Mouse (Mus musculus) urinary bladder, postnatal 14 days (tissue): ENCODE results near the gene Esrrb.

Source experiments
- DNase-seq: peaks from one replicate; pipeline ENCODE4 v3.0.0; 2021; ENCODE audit warnings: low spot score

Esrrb gene

DNA sequence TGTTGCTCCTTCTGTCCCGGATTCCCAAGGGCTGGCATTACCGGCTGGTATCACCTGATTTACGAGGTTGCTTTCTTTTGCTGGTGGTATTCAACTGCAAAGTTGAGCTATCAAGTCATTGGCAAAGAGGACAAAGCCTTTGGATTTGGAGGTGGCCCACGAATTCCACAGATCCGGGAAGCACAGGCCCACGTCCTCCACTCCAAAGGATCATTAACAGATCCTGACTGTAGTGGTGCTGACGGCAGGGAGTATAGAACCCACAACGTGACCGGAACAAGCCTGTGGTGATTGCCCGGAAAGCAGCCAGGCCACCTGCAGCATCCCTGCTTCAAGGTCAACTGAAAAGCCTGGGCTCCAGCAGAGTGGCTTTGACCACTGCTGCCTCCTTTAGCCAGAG is 140.8 kb downstream of the Esrrb start:
- no peak for DNase-seq

DNA sequence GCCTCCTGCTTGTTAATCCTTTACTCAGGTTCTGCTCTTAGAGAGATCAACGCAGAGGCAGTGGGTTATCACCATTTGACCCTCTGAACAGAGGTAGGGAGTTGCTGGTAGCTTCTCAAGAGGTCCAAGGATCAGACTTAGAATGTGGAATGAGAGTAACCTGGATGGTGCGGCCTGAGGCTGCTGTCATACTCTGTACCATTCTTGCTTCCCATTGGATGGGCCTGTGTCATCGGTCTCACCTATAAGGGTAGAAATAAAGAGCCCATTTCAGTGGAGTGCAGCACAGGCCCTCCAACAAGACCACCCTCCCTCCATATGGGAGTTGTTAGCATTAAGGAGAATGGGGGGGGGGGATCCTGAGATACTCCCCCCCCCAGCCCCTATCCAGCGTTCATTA is 143.0 kb downstream of the Esrrb start:
- no peak for DNase-seq

DNA sequence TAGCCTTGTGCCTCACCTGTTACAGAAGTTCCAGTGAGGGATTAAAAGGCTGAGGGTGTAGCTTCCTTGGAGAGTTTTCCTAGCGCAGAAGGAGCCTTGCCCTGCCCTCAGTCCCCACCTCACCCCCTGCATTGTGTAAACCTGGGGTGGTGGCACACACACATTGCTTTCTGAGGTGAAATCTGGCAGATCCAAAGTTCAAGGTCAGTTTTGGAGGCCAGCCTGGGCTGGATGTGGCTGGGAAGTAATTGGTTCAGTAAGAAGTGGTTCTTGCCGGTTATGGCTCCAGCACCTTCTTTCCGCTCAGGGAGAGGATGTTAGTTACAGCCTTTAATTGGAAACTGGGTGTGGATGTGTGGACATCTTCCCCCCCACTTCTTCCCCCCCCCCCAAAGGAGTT is 143.4 kb downstream of the Esrrb start:
- DNase-seq = no peak

DNA sequence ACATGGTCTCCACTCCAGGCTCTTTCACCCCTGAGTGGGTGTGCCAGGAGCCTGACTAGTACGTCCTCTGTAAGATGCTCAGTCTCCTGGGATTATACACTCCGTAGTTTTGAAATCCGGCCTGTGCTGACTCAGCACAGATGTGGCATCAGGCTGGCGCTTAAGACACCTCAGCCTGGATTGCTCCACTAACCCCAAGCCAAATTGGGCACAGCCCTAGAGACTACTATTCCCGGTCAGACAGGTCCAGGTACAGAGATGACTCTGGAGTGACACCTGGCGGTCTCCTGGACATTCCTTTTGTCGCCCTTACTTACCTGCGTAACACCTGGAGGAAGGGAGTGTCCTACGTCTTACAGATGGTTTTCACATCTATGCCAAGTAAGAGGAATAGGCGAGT is 146.8 kb downstream of the Esrrb start:
- no peak for DNase-seq

DNA sequence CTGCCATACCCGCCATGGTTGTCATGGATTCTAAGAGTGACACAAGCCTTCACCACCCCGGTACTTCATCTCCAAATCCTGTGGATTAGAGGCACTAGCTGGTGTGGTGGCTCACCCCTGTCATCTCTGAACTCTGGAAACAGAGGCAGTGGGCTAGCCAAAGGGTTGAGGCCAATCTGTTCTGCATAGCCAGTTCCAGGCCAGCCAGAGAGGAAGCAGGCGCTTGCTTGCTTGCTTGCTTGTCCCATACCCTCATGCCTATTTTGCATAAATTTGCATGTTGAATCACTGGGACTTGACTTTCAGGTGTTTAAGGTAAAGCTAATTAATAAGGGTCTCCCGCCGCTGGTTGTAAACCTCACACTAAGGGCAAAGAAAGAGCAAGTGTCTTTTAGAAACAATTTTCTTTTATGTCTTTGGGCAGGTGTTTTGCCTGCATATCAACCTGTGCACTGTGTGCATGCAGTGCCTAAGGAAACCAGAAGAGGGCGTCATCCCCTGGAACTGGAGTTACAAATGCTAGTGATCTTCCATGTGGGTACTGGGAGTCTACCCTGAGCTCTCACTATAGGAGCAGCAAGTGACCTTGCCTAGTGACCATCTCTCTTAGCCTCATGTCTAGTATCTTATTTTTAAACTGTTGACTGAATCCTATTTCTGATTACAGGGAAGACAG is 147.5 kb downstream of the Esrrb start:
- no peak for DNase-seq

DNA sequence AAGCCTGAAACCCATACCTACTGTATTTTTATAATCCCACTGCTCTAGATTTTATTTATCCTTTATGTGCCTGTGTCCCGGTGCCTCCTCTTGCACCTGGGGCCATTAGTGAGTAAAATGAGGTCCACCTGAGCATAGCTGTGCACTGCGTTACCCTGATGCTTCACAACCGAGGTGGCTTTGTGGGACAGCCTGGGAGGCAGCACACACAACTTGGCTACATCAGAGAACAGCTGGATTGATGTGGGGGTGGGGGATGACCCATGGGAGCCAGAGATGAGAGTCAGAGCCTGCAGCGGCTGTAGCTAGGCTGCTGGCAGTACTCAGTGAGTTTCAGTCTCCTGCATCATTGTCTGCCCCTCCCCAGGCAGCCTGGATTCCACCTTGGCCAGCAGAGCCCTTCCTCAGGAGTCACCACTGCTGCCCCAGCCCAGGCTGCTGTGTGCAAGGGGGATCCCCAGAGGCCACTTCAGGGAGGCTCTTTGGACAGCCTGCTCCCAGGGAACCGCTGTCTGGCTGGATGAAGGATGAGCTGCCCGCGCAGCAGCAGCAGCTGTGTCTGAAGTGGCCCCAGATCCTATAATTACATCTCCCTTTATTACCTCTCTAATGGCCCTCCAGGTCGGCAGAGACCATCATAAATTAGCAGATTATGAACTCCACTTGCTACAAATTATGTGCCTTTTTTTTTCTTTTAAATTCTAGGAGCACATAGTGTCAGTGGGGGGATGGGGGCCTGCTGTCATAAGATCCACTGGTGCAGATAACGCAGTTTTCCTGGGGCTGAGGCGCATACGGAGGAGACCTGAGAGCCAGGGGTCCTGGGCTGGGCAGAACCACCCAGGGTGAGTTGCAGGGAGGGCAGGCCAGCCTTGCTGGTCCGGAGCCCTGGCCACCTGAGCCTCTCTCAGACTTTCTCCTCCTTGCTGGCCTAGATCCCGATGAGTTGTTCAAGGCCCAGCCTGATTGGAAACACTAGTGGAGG is 148.7 kb downstream of the Esrrb start:
- no peak for DNase-seq

DNA sequence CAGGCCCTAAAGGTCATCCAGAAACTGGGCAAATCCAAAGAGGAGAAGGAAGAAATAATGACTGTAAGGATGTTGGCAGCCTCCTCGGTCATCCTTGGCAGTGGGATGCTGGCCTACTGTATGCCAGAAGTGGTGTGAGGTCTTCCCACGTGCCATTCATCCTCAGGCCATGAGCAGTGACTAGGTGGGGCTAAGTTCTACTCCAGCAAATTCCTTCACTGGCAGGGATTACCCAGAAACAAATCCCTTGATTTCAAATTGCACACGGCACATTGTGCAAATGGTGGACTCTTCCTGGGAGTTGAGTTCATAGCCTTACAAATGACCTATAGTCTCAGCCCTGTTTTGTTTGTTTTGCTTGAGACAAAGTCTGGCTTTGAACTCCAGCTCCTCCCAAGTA is 151.4 kb downstream of the Esrrb start:
- no peak for DNase-seq

DNA sequence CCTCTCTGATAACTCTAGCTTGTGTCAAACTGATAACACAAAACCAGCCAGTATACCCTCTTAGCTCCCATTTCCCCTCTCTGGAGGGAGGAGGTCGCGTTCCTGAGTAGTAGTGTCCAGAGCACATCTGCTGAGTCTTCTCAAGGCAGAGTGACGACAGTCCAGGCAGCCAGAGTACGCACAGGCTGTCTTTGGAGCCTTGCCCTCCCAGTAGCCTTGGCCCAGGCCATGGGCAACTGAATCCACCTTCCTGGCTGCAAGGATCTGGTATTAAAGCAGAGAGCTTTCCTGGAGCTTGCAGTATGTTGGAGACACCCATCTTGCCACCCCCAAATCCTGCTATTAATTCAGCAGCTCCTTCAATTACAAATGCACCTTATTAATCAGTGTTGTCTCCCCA is 152.7 kb downstream of the Esrrb start:
- DNase-seq = no peak

DNA sequence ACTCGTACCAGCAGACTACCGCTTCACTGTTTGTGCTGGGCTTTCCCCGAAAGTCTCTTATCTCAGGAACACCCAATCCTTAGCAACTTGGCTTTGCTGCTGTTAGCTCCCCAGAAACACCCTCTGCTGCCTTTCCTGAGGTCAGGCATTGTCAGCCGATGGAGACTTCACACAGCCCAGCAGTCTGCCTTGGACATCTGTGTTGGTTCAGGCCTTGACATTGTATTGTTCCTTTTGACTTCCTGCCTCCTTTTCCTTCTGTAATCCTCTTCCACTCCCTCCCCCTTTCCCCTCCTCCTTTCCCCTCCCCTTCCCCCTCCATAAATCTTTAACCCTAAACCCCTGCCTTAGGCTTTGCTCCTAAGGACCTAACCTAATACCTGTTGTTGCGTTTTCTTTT is 155.7 kb downstream of the Esrrb start:
- DNase-seq = no peak

DNA sequence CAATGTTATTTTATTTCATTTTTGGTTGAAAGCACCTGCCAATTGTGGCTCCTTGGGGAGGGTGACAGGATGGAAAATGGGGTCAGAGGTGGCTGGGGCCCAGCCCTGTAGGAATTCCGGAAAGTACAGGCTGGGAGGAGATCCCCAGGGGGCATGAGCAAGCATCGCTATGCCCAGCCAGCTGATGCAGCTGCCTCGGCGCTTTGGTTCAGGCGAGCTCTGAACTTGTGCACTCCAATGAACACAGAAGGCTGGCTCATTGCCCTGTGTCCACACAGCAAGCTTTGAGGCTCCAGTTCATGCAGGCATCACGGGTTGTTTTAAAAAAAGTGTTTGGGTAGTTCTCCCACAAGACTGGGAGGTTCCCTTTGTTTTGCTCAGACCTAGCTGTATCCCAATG is 156.8 kb downstream of the Esrrb start:
- no peak for DNase-seq

DNA sequence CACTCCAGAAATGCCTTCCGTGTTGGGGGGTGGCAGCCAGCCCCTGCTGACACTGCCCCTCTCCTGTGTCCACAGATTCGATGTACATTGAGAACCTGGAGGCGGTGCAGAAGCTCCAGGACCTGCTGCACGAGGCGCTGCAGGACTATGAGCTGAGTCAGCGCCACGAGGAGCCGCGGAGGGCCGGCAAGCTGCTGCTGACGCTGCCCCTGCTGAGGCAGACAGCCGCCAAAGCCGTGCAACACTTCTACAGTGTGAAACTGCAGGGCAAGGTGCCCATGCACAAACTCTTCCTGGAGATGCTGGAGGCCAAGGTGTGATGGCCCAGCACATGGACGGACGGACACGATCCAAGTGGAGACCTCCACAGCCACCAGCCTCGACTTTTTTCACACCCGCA is 157.8 kb downstream of the Esrrb start:
- no peak for DNase-seq

DNA sequence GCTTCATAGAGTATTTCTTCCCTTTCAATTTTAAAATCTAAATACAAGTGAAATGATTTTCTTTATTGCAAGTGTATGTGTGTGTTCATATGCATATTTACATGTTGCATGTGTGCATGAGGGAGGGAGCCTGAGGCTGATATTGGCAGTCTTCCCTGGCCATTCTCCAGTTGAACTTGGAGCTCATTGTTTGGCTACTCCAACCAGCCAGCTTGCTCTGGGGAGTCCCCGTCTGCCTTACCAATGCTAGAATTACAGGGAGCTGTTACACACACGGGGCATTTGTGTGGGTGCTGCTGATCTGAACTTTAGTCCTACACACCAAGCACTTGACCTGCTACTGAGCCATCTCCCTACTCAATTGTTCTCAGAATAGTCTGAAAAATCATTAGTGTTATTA is 173.4 kb downstream of the Esrrb start:
- no peak for DNase-seq

DNA sequence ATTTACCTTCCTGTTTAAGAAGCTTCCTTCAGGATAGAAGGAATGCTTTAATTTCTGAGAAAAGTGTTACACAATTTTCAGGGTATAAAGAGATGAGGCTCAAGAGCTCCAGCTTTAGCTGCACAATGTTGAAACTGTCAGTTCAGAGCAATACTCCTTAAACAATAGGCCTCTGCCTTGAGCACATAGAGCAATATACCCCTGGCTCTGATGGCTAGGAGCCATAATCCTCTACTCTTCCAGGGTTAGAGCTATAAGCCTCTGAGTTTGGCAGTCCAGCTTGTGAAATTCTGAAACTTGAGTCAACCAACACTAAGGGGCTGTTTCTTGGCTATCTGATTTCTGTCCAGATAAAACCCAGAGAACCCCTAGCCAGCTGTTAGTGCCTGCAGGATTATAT is 176.9 kb downstream of the Esrrb start:
- DNase-seq = no peak

DNA sequence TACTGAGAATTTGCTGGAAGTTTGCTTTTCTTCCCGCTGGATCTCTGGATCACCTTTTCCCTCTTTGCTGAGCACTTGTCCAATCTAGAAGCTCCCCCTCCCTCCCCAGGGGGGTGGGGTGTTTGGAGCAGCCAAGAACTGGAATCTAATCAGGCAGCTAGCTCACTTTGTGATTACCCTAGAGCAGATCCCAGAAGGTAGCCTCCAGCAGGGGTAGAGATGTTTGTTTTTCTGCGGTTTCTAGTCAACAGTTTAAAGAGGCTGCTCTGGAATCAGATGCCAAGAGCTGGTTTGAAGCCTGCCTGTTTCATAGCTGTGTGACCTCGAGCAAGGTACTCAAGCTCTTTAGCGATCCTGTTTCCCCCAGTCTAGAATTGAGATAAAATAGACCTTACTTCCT is 177.8 kb downstream of the Esrrb start:
- no peak for DNase-seq

DNA sequence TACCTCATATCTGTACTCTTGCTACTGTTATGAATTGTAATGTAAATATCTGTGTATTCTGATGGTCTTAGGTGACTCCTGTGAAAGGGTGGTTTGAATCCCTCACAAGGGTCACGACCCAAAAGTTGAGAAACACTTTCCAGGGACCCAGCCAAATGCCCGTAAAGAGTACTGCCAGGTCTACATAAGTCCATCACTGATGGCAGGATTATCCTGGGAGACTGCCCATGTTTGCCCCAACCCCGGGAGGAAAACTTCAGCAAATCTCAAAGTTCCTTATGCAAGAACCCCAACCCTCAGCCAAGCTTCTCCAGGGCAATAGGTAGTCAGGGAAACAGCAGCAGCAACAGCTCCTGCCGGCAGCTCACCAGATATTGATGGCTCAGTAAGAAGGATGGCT is 178.6 kb downstream of the Esrrb start:
- DNase-seq = no peak

DNA sequence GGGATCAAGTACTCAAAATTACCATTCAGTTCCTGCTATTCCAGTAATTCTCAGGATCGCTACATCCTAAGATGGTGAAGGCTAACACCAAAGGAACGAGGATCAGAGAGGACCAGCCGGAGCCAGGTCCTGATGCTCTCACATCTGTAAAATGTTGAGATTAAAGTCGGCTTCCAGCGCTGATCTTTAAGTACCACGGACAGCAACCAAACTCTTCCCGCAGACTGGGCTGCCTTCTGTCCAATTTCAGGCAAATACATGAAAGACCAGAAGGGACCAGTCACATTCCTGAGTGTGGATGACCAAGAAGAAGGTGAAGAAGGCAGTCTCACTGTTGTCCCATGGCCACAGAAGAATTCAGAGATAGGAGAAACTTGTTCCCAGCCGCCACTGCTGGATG is 186.9 kb downstream of the Esrrb start:
- no peak for DNase-seq

DNA sequence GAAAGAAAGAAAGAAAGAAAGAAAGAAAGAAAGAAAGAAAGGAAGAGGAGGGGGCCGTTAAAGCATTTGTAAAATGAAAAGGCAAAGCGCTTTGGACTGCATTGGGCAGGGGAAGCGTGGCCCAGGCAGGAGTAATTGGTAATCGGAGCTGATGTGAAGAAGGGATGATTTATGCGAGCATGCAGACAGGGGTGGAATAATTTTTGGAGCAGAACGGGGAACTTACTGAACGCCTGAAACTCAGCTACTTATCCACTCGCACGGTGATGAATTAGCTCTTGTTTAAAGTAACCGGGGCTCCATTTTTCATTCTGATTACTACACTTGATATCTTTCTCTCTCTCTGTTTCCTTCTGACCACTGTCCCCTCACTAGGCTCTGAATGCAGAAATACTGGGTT is 192.1 kb downstream of the Esrrb start:
- DNase-seq = no peak

DNA sequence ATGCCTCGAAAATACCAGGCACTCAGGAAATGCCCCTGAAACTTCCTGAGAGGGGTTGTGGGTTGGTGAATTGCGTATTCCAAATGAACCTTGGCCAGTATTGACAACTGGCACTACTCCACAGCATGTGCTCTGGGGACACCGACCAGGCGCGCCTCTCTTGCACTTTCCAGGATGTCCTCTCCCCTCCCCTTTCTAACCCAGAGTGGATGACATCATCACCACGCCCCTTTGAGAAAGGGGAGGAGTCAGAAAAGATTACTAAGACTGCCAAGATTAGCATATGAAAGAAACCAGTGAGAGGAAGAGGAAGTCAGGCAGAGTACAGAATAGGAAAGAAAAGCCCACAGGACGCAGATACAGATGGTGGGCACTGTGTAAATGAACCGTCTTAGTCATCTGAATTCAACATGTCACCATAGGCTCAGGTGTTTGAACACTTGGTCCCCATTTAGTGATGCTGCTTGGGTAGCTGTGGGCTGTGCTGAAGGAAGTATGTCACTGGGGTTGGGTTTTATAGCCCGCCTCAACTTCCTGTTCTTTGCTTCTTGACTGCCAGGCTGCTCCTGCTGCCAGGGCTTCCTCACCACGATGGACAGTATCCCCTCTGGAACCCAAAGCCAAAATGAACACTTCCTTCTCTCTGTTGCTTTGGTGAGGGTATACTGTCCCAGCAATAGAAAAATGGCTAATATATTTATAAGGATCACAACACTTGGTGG is 196.0 kb downstream of the Esrrb start:
- DNase-seq = no peak

DNA sequence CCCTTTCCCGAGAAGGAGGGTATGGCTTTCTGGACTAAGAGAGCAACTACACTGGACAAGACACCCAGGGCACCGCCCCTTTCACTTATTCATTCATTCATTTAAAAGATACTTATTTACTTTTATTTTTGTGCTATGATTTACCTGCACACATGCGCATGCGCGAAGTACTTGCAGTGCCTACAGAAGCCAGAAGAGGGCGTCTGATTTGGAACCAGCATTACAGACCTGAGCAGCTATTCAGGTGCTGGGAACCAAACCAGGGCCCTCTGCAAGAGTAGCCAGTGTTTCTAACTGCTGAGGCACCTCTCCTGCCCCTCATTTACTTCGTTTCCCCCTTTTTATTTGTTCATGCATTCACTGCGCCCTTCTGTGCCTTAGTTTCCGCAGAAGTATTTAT is 198.0 kb downstream of the Esrrb start:
- DNase-seq = no peak

DNA sequence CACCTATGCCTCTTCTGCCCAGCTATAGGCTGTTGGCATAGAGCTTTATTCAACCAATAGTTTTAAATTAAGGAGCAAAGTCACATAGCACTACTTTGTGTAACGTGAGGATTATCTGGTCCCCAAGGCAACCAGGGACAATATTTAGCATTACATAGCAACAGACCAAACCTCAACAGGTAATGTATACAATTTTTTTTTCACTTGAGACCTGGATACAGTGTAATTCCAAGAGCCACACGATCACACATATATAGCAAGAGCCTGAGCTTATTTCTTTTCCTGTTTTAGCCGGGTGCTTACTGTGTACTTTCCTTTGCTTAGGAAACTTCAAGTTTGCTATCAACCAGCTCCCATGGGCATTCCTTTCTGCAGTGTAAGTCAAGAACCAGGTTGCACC is 201.8 kb downstream of the Esrrb start:
- DNase-seq = no peak

DNA sequence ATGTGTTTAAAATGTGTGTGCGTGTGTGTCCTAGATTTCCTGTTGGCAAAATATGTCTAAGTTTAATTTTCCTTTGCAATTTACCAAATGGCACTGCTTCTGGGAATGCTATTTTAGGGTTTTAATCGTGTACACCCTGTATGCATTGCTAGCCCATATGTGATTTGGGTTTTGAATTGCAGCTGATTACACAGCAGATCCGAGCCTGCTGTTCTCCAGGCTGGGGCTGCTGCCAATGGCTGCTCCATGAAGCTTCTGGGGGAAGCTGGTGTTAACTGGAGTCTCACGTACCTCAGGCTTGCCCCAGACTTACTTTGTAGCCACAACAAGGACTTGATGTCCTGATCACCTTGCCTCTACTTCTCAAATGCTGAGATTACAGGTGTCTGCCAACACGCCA is 205.1 kb downstream of the Esrrb start:
- DNase-seq = no peak
